Mouse (Mus musculus) megakaryocyte, embryonic 14.5 days (primary cell): Measurements from ENCODE around the gene Zswim5.

Source experiments
- FLI1 ChIP-seq: IDR thresholded peaks from 2 replicates; pipeline ENCODE4 v1.6.1; 2012; ENCODE audit warnings: low read length, inconsistent platforms, mixed read lengths
- GATA1 ChIP-seq: IDR thresholded peaks from 3 replicates; pipeline ENCODE4 v1.6.1; 2012; ENCODE audit warnings: mixed read lengths, low read length, inconsistent platforms, borderline replicate concordance

- no peak for TF ChIP-seq GATA1
- TF ChIP-seq FLI1: no peak
Observed at GRCm38 (mm10) chr4:116840841-116841240, 36.3 kb upstream of the Zswim5 start.
